In genomic region chr2:25600037-25600436, GRCm38 (mm10) we compare ENCODE assay signal across 28 mouse cellular contexts. TPM values are rescaled to one million over a fixed set of nuclear protein-coding genes. Genes with fewer than 3 reads are reported as not detected.
DNase-seq lines count a peak whose midpoint lies in the region; ATAC-seq and TF ChIP-seq lines count a peak whose summit lies in the region.
"Had no signal": no experiment of that assay in that cellular context is flagged by ENCODE, and none has a peak within 500 bp of the region (broad histone marks: within the 10 kb centered on the region; RNA-seq: fewer than 3 reads in every experiment).

No protein-coding gene starts in this region.

- no peaks in the 10 kb centered on the region for H3K79me2 ChIP-seq in liver, adult 2 months (ENCODE audit: control insufficient read depth, insufficient read depth, low read length)

- WGBS in liver, adult 2 months = 67% methylated on average over 2 of the region's 2 CpGs
- WGBS in liver, embryonic 14.5 days (ENCODE audit: insufficient replicate concordance) = 72% methylated on average over 2 of the region's 2 CpGs
- 59% methylated on average over 2 of the region's 2 CpGs for WGBS in liver, embryonic 16.5 days (ENCODE audit: insufficient replicate concordance)

- no peak for TF ChIP-seq CTCF in liver, adult 2 months (IDR thresholded peaks at IDR 0.05; ENCODE audit: low read depth, low read length)
- TF ChIP-seq CTCF in liver, embryonic 14.5 days (IDR thresholded peaks at IDR 0.05; ENCODE audit: low read depth) = no peak

- peak; percentile 26 for DNase-seq in liver, adult 2 months (ENCODE audit: extremely low read depth, low read depth, low spot score)
- DNase-seq in liver = no peak
- DNase-seq in liver, embryonic 14.5 days (ENCODE audit: low read depth in 3 of 3, low spot score in 3 of 3) = no peak
- DNase-seq in spleen, adult 12 weeks (ENCODE audit: low spot score) = no peak
- DNase-seq in urinary bladder, adult 2 months (ENCODE audit: low spot score) = no peak
- DNase-seq: adrenal gland, adult 2 months; adrenal gland, postnatal 14 days; cerebellum, adult 11 months; cerebellum, adult 2 months; cerebellum, adult 9-11 months; cerebellum, postnatal 25 days; gastrocnemius, postnatal 25 days; heart, adult 18-20 months; heart, postnatal 10 days; heart, postnatal 36 days had no signal

- no peak overlapping the region for H3K27ac ChIP-seq in liver, adult 2 months (replicated peaks; ENCODE audit: insufficient read depth, low read depth, low read length)
- H3K27ac ChIP-seq in liver, embryonic 14.5 days = no peak overlapping the region
- no peak overlapping the region for H3K27ac ChIP-seq in liver, embryonic 16.5 days (ENCODE audit: low read length)
- H3K27ac ChIP-seq: embryonic facial prominence, embryonic 10.5 days; embryonic facial prominence, embryonic 13.5 days; forebrain, embryonic 12.5 days; forebrain, embryonic 15.5 days; hindbrain, embryonic 10.5 days; hindbrain, embryonic 13.5 days had no signal

- H3K27me3 ChIP-seq in liver, adult 2 months (ENCODE audit: control insufficient read depth, insufficient read depth, low read length) = no peaks in the 10 kb centered on the region
- no peaks in the 10 kb centered on the region for H3K27me3 ChIP-seq in liver, embryonic 14.5 days (ENCODE audit: control insufficient read depth, insufficient read depth, low read length)
- H3K27me3 ChIP-seq in liver, embryonic 16.5 days (ENCODE audit: control insufficient read depth, insufficient read depth, low read depth, low read length) = no peaks in the 10 kb centered on the region
- H3K27me3 ChIP-seq: embryonic facial prominence, embryonic 13.5 days; forebrain, embryonic 12.5 days; forebrain, embryonic 15.5 days; heart, embryonic 12.5 days; heart, embryonic 15.5 days; hindbrain, embryonic 13.5 days had no signal

- H3K4me3 ChIP-seq in liver, adult 2 months (ENCODE audit: insufficient read depth, low read depth, low read length) = no peak overlapping the region
- no peak overlapping the region for H3K4me3 ChIP-seq in liver, embryonic 14.5 days (ENCODE audit: insufficient read depth in 1 of 2, low read depth in 2 of 2, low read length in 2 of 2)
- H3K4me3 ChIP-seq in liver, embryonic 16.5 days (ENCODE audit: low read depth, low read length) = no peak overlapping the region
- H3K4me3 ChIP-seq: embryonic facial prominence, embryonic 10.5 days; embryonic facial prominence, embryonic 13.5 days; erythroblast, embryonic 14.5 days; forebrain, embryonic 12.5 days; forebrain, embryonic 15.5 days; heart, embryonic 12.5 days; heart, embryonic 15.5 days; hindbrain, embryonic 10.5 days; hindbrain, embryonic 13.5 days had no signal

- no peak overlapping the region for H3K4me2 ChIP-seq in liver, embryonic 14.5 days (ENCODE audit: low read depth)
- no peak overlapping the region for H3K4me2 ChIP-seq in liver, embryonic 16.5 days (ENCODE audit: low read depth, low read length)
- H3K4me2 ChIP-seq: embryonic facial prominence, embryonic 13.5 days; forebrain, embryonic 12.5 days; forebrain, embryonic 15.5 days; heart, embryonic 12.5 days; heart, embryonic 15.5 days; hindbrain, embryonic 13.5 days had no signal

- no peak for TF ChIP-seq POLR2A in liver, adult 2 months (IDR thresholded peaks at IDR 0.05; ENCODE audit: extremely low read depth, insufficient read depth, low read length)

- no peaks in the 10 kb centered on the region for H3K9me3 ChIP-seq in liver, embryonic 14.5 days (ENCODE audit: control insufficient read depth, low read length)
- no peaks in the 10 kb centered on the region for H3K9me3 ChIP-seq in liver, embryonic 16.5 days (replicated peaks; ENCODE audit: control insufficient read depth, low read length)
- H3K9me3 ChIP-seq: embryonic facial prominence, embryonic 10.5 days; embryonic facial prominence, embryonic 13.5 days; forebrain, embryonic 12.5 days; forebrain, embryonic 15.5 days; heart, embryonic 12.5 days; heart, embryonic 15.5 days; hindbrain, embryonic 10.5 days; hindbrain, embryonic 13.5 days had no signal

- H3K4me1 ChIP-seq in liver, adult 2 months (ENCODE audit: control insufficient read depth, insufficient read depth, low read length) = no peaks in the 10 kb centered on the region
- no peaks in the 10 kb centered on the region; a peak in 1 of 4 replicates for H3K4me1 ChIP-seq in liver, embryonic 14.5 days (replicated peaks; ENCODE audit: control insufficient read depth in 2 of 2, insufficient read depth in 2 of 2, low read length in 1 of 2)
- H3K4me1 ChIP-seq in liver, embryonic 16.5 days (ENCODE audit: control insufficient read depth, low read depth, low read length) = peaks cover 7% of the 10 kb centered on the region
- H3K4me1 ChIP-seq: embryonic facial prominence, embryonic 10.5 days; embryonic facial prominence, embryonic 13.5 days; forebrain, embryonic 12.5 days; forebrain, embryonic 15.5 days; hindbrain, embryonic 10.5 days; hindbrain, embryonic 13.5 days had no signal

- TF ChIP-seq EP300 in liver, embryonic 14.5 days (IDR thresholded peaks at IDR 0.05; ENCODE audit: low read depth) = no peak

- peak; percentile 57; the same call in 1 of the 2 replicates for ATAC-seq in liver, embryonic 14.5 days (ENCODE audit: insufficient read depth)
- peak; percentile 80 for ATAC-seq in liver, embryonic 16.5 days (ENCODE audit: low read depth)
- ATAC-seq: CD4-positive, CD25-positive, alpha-beta regulatory T cell, adult 4 months; forebrain, embryonic 15.5 days had no signal

- H3K9ac ChIP-seq in liver, adult 2 months (ENCODE audit: low read depth, low read length) = no peak overlapping the region
- no peak overlapping the region for H3K9ac ChIP-seq in liver, embryonic 14.5 days (replicated peaks)
- H3K9ac ChIP-seq in liver, embryonic 16.5 days (ENCODE audit: low read depth, low read length) = no peak overlapping the region
- H3K9ac ChIP-seq: embryonic facial prominence, embryonic 13.5 days; forebrain, embryonic 12.5 days; forebrain, embryonic 15.5 days; heart, embryonic 12.5 days; heart, embryonic 15.5 days; hindbrain, embryonic 13.5 days had no signal

- H3K36me3 ChIP-seq in liver, adult 2 months (ENCODE audit: control insufficient read depth, insufficient read depth, low read length) = peaks cover 41% of the 10 kb centered on the region
- H3K36me3 ChIP-seq in liver, embryonic 14.5 days (replicated peaks; ENCODE audit: control insufficient read depth, insufficient read depth, low read depth) = peaks cover 55% of the 10 kb centered on the region
- H3K36me3 ChIP-seq in liver, embryonic 16.5 days (ENCODE audit: control insufficient read depth, insufficient read depth) = peaks cover 37% of the 10 kb centered on the region

RNA-seq across cellular contexts. Expression of gene Rabl6, which starts 8.3 kb away (rescaled TPM):
- 11.7 and 15.4 TPM in 2 replicates for total RNA-seq in liver, adult 2 months (2014; rRNA removed)
- polyA plus RNA-seq in liver, adult 2 months (2012; rRNA removed) = 20.6 and 29.6 TPM in 2 replicates
- polyA plus RNA-seq in liver, embryonic 14.5 days (2012; rRNA removed) = 19.0 and 21.5 TPM in 2 replicates
- 18.6 and 19.7 TPM in 2 replicates for polyA plus RNA-seq in liver, embryonic 14.5 days (2014; fragmentation: Nextera tagmentation; extraction: Ambion mirVana)
- 17.5 and 19.9 TPM in 2 replicates for polyA plus RNA-seq in liver, embryonic 16.5 days (2015; fragmentation: Nextera tagmentation; extraction: Ambion mirVana)
- polyA plus RNA-seq in urinary bladder, adult 2 months (2012; rRNA removed) = 66.5 and 73.8 TPM in 2 replicates

RNA-seq across cellular contexts. Expression of gene Ccdc183, which starts 17.4 kb away (rescaled TPM):
- total RNA-seq in liver, adult 2 months (2014; rRNA removed) = under 0.01 and 0.07 TPM in 2 replicates
- 0.06 TPM in 1 of 2 replicates, not detected in the other for polyA plus RNA-seq in liver, adult 2 months (2012; rRNA removed)
- polyA plus RNA-seq in liver, embryonic 14.5 days (2012; rRNA removed) = not detected in 2 replicates
- polyA plus RNA-seq in liver, embryonic 14.5 days (2014; fragmentation: Nextera tagmentation; extraction: Ambion mirVana) = 0.08 TPM in 1 of 2 replicates, not detected in the other
- polyA plus RNA-seq in liver, embryonic 16.5 days (2015; fragmentation: Nextera tagmentation; extraction: Ambion mirVana) = 0.02 and 0.05 TPM in 2 replicates
- not detected in 2 replicates for polyA plus RNA-seq in urinary bladder, adult 2 months (2012; rRNA removed)
- total RNA-seq: adrenal gland, adult 2 months; adrenal gland, postnatal 14 days; common myeloid progenitor, adult 5-6 weeks; gastrocnemius, adult 8-10 months; gastrocnemius, postnatal 25 days; heart, adult 18-20 months; heart, postnatal 10 days; heart, postnatal 36 days had no signal
- polyA plus RNA-seq: adrenal gland, adult 2 months; CD4-positive, CD25-positive, alpha-beta regulatory T cell, adult 4 months; cerebellum, adult 2 months; erythroblast, embryonic 14.5 days had no signal

RNA-seq across cellular contexts. Expression of gene Ajm1, which starts 18.5 kb away (rescaled TPM):
- total RNA-seq in liver, adult 2 months (2014; rRNA removed) = not detected in 2 replicates
- 0.06 and 0.07 TPM in 2 replicates for polyA plus RNA-seq in liver, adult 2 months (2012; rRNA removed)
- polyA plus RNA-seq in liver, embryonic 14.5 days (2012; rRNA removed) = 0.07 and 0.11 TPM in 2 replicates
- polyA plus RNA-seq in liver, embryonic 14.5 days (2014; fragmentation: Nextera tagmentation; extraction: Ambion mirVana) = not detected in 2 replicates
- 0.07 TPM in 1 of 2 replicates, not detected in the other for polyA plus RNA-seq in liver, embryonic 16.5 days (2015; fragmentation: Nextera tagmentation; extraction: Ambion mirVana)
- polyA plus RNA-seq in urinary bladder, adult 2 months (2012; rRNA removed) = 0.47 and 0.57 TPM in 2 replicates
- total RNA-seq: gastrocnemius, postnatal 25 days had no signal
- polyA plus RNA-seq: CD4-positive, CD25-positive, alpha-beta regulatory T cell, adult 4 months; erythroblast, embryonic 14.5 days had no signal

RNA-seq across cellular contexts. Expression of gene Tmem141, which starts 21.8 kb away (rescaled TPM):
- total RNA-seq in liver, adult 2 months (2014; rRNA removed) = 40.0 and 40.9 TPM in 2 replicates
- polyA plus RNA-seq in liver, adult 2 months (2012; rRNA removed) = 28.5 and 30.9 TPM in 2 replicates
- 5.9 and 9.8 TPM in 2 replicates for polyA plus RNA-seq in liver, embryonic 14.5 days (2012; rRNA removed)
- 9.3 and 9.4 TPM in 2 replicates for polyA plus RNA-seq in liver, embryonic 14.5 days (2014; fragmentation: Nextera tagmentation; extraction: Ambion mirVana)
- polyA plus RNA-seq in liver, embryonic 16.5 days (2015; fragmentation: Nextera tagmentation; extraction: Ambion mirVana) = 9.0 and 10.5 TPM in 2 replicates
- polyA plus RNA-seq in urinary bladder, adult 2 months (2012; rRNA removed) = 55.4 and 59.7 TPM in 2 replicates

RNA-seq across cellular contexts. Expression of gene Phpt1, which starts 25.0 kb away (rescaled TPM):
- total RNA-seq in liver, adult 2 months (2014; rRNA removed) = 6.7 and 8.2 TPM in 2 replicates
- polyA plus RNA-seq in liver, adult 2 months (2012; rRNA removed) = 38.3 and 39.4 TPM in 2 replicates
- polyA plus RNA-seq in liver, embryonic 14.5 days (2012; rRNA removed) = 29.5 and 31.4 TPM in 2 replicates
- 44.9 and 46.5 TPM in 2 replicates for polyA plus RNA-seq in liver, embryonic 14.5 days (2014; fragmentation: Nextera tagmentation; extraction: Ambion mirVana)
- polyA plus RNA-seq in liver, embryonic 16.5 days (2015; fragmentation: Nextera tagmentation; extraction: Ambion mirVana) = 31.2 and 34.4 TPM in 2 replicates
- polyA plus RNA-seq in urinary bladder, adult 2 months (2012; rRNA removed) = 64.2 and 75.6 TPM in 2 replicates
